Mouse (Mus musculus) kidney, postnatal 36 days (tissue): ENCODE results near the gene Olfr1309.

Experiments
- DNase-seq, 2 experiments: peaks; one replicate each; pipeline ENCODE4 v3.0.0; 2021 to 2022; ENCODE audit warnings: mixed read lengths in 2 of 2

Olfr1309 gene

DNA sequence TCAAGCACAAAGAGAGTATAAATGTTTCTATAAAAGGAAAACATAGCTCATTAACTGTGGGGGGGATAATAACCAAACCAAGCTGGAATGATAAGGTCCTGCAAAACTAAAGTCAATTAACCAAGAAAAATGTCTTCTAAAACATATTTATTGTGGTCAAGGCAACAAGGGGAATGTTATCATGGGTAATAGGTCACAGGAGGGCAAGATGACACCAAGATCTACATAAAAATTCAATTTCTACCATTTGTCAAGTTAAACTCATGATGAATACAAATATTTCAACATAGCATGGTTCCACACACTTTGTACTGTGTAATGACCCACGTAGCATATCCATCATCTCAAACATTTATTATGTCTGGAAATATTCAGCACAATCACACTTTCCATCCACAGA, at the start of gene Olfr1309:
TSS of gene Olfr1309 (minus strand) at position 101 of the 400 bp plus-strand sequence.
- DNase-seq, result no peak

DNA sequence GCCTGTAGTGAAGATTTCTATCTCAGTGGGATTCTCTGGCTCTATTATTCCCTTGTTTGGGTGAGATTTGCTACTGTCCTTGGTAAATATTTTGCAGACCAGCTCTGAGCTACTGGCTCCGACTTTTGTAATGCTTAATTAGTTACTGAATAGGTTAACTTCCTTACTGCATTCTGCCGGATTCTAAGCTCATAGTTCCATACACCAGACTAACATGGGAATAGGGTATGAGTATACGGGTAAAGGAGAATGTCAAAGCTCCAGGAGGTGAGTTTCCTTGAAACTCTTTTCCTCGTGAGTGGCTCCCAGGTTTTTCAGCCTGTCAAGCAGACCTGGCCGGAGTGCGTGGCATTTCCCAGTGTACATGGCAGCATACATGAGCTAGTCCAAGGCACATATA, 36.9 kb upstream of the Olfr1309 start:
- DNase-seq, result peak; percentile 2 to 6

DNA sequence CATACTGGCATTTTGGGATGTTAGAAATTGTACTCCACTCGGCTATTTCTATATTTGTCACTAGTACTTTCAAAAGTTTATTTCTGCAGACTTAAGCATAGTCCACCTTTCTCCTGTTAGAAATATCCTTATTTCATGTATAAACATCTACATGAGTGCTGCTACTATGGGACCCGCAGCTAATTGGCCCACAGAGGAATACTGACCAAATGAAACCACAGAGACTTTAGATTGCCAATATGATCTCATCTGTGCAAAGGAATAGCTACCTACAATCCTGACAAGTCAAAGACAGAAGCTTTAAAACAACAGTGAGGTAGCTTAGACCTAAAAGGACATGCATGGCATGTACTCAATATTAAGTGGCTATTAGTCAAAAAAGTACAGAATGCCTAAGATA, 34.2 kb upstream of the Olfr1309 start, which contains the start of gene Olfr1311:
TSS of gene Olfr1311 (minus strand) at position 101 of the 400 bp plus-strand sequence.
- DNase-seq, result no peak

DNA sequence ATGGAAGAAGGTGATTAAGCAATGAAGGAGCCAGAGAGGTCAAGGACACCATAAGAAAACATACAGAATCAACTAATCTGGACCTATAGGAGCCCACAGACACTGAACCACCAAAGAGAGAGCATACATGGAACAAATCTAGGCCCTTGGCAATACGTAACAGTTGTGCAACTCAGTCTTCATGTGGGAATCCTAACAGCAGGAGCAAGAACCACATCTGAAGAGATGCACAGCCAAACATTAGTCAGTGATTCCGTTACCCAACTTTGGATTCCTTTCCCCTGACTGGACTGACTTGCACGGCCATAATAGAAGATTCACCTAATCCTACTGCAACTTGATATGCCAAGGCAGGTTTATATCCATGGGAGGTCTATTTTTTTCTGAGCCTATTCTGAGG, 24.8 kb upstream of the Olfr1309 start:
- no peak for DNase-seq

DNA sequence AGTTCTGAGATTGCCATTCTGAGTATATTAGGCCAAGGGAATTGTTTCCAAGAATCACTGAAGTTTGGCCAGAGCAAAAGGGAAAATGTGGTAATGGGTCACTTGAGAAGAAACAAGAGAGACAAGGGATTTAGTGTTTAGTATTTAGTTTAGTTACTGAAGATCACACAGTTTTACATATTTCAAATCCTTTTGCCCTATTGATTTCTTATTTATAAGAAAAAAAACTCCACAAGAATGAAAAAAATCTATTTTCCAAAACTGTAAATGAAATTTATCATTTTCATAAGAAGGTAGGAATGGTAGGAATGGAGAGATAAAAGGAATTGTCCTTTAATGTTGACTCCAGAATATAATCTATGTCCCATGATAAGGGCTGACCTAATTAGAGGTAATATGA, 22.5 kb upstream of the Olfr1309 start, which contains the start of gene Olfr1310:
TSS of gene Olfr1310 (minus strand) at position 101 of the 400 bp plus-strand sequence.
- DNase-seq, result no peak

DNA sequence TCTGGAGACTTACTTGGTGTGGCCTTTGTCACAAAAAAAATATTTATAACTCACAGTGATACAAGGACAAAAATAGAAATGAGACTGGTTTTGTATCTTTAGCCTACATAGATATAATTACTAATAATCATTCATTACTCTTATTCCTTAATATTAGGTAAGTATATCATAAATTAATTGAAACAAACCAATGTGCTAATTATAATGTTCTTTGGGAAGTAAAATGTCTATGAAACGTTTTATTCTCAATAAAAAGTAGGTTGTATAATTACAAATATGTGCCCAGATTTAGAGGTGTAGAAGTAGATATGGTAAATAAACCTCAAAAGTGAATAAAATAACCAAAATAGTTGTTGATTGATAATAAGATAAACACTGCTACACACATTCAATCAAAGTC, 25.2 kb downstream of the Olfr1309 start, which contains the start of gene Olfr1308:
TSS of gene Olfr1308 (minus strand) at position 101 of the 400 bp plus-strand sequence.
- no peak for DNase-seq

DNA sequence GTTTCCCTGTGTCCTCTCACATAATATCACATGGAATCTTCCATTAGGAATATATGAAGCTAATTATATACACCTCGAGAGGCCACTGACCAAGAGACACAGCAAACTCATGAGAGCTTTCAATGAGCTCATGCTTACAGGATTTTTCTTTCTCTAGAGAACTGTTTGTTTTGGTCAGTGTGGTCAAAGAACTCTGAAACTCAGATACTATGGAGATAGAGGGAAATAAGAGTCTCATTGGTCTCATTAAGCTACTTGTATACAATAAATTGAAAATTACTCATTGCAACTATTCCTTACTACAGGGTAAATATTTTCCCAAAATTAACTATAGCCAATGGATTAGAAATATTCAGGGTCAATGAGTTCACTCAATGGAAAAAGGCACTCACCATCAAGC, 40.7 kb downstream of the Olfr1309 start, which contains the start of gene Olfr1307:
TSS of gene Olfr1307 (minus strand) at position 101 of the 400 bp plus-strand sequence.
- DNase-seq, result no peak
